Mouse (Mus musculus) limb, embryonic 14.5 days (tissue): ENCODE data around the gene Rnf141. TPM values are rescaled to one million over a fixed set of nuclear protein-coding genes. Genes with fewer than 3 reads are reported as not detected.

Experiments used
- ATAC-seq: fragments of 200-750 bp; cut with Nextera tagmentation; 2 replicates; pipeline ENCODE4 v1.8.0; 2017; ENCODE audit warnings: low read depth, moderate number of reproducible peaks, moderate TSS enrichment; ENCODE audit not compliant: low FRiP score
- DNase-seq: peaks from one replicate; pipeline ENCODE4 v3.0.0-alpha.2; 2015; ENCODE audit warnings: low spot score
- H3K27ac ChIP-seq: fragments of 300-500 bp; sonication (generic); replicated peaks from 2 replicates; pipeline ENCODE4 v1.5.1; 2014; ENCODE audit warnings: low read depth, mild to moderate bottlenecking, low read length, moderate library complexity, mixed read lengths
- H3K27me3 ChIP-seq: fragments of 300-500 bp; sonication (generic); 2 replicates; pipeline ENCODE4 v1.6.1; 2014; ENCODE audit warnings: low read length, mixed read lengths; ENCODE audit not compliant: control insufficient read depth, insufficient read depth
- H3K36me3 ChIP-seq: fragments of 300-500 bp; sonication (generic); 2 replicates; pipeline ENCODE4 v1.6.1; 2014; ENCODE audit warnings: mild to moderate bottlenecking, low read length, moderate library complexity, mixed read lengths; ENCODE audit not compliant: control insufficient read depth, insufficient read depth
- H3K4me1 ChIP-seq: fragments of 300-500 bp; sonication (generic); 2 replicates; pipeline ENCODE4 v1.6.1; 2014; ENCODE audit warnings: antibody characterized with exemption, low read length, mixed read lengths; ENCODE audit not compliant: control insufficient read depth, insufficient read depth
- H3K4me2 ChIP-seq: fragments of 300-500 bp; sonication (generic); replicated peaks from 2 replicates; pipeline ENCODE4 v1.6.1; 2014; ENCODE audit warnings: low read depth, mild to moderate bottlenecking, low read length, moderate library complexity; ENCODE audit not compliant: severe bottlenecking
- H3K4me3 ChIP-seq: fragments of 300-500 bp; sonication (generic); replicated peaks from 2 replicates; pipeline ENCODE4 v1.5.1; 2014; ENCODE audit warnings: low read length
- H3K9ac ChIP-seq: fragments of 300-500 bp; sonication (generic); 2 replicates; pipeline ENCODE4 v1.6.1; 2014; ENCODE audit warnings: mild to moderate bottlenecking, low read depth, low read length, moderate library complexity; ENCODE audit not compliant: severe bottlenecking
- H3K9me3 ChIP-seq: fragments of 300-500 bp; sonication (generic); 2 replicates; pipeline ENCODE4 v1.6.1; 2016; ENCODE audit warnings: low read length; ENCODE audit not compliant: control insufficient read depth
- POLR2A ChIP-seq: fragments of 200-500 bp; IDR thresholded peaks from 2 replicates; pipeline ENCODE4 v1.8.0; 2012; ENCODE audit warnings: inconsistent platforms, mild to moderate bottlenecking, moderate library complexity, borderline replicate concordance; ENCODE audit not compliant: insufficient read depth, insufficient read length; ENCODE audit errors: extremely low read depth
- WGBS: fragments of 180-500 bp; shearing (Covaris S2); extraction: QIAGEN DNeasy Blood & Tissue Kit; methylation state at CpG from one replicate; pipeline ENCODE4 v1.1.7; 2014; 5-methylcytosine and 5-hydroxymethylcytosine counted together
- polyA plus RNA-seq, 2 experiments: library from polyadenylated mRNA; depleted of rRNA in 1 of 2; stranded (reverse) in 1 of 2; unstranded in 1 of 2; fragments of >200 nt; fragmentation: Nextera tagmentation in 1 of 2; extraction: Ambion mirVana in 1 of 2; gene quantifications; 2 replicates each; pipeline versions ENCODE4 v1.2.1 to v1.2.3; 2012 to 2014

The Rnf141 gene
- polyA plus RNA-seq, 2 experiments = 21.6 to 22.0 TPM

DNA sequence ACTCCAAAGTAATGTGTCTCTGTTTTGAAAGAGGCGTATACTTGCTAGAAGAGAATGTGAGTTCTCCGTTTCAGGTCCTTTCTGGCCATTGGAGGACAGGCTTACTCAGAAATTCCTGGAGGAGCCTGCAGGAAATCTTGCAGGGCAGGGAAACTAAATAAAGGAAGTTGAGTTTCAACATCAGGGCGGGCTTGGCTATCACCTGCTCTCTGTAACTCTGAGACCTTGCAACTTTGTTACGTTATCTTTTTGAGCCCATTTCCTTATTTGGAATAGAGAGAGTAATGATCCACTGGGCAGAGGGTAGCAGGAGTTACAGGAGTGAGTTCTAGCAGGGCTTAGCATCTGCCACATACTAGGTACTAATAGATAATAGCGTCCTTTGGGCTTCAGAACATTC, 15.9 kb upstream of the Rnf141 start:
- no peak for ATAC-seq
- H3K27me3 ChIP-seq = no peaks in the 10 kb centered on the region
- no peak overlapping the region for H3K4me3 ChIP-seq
- H3K4me1 ChIP-seq = no peaks in the 10 kb centered on the region
- no peak overlapping the region for H3K27ac ChIP-seq
- H3K9me3 ChIP-seq = no peaks in the 10 kb centered on the region
- 54% methylated on average over 5 of the region's 5 CpGs for WGBS
- no peaks in the 10 kb centered on the region for H3K36me3 ChIP-seq
- no peak overlapping the region for H3K4me2 ChIP-seq
- TF ChIP-seq POLR2A = no peak
- DNase-seq = no peak
- H3K9ac ChIP-seq = no peak overlapping the region

DNA sequence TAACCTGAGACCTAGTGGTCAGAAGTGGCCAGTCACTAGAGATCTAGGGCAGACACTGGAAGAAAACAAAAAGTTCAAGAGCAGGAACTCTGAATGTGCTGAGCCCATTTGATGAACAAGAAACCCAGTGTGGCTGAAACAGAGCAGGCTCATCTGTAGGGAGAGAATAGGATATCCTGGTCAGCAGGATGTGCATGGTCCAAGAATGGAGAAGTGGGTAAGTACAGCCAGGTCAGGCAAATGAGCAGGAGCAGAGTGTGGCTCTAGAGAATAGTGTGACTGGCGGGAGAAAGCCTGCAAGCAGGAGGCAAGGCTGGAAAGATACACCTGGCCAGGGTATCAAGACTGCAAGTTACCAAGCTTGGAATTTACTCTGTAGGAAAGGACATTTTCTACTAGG, 11.3 kb upstream of the Rnf141 start:
- 62% methylated on average over 1 of the region's 1 CpGs for WGBS
- Histone ChIP-seq H3K9ac (no peak overlapping the region), H3K27me3 (no peaks in the 10 kb centered on the region), H3K27ac (no peak overlapping the region), H3K4me3 (no peak overlapping the region), H3K36me3 (no peaks in the 10 kb centered on the region), H3K4me1 (peaks cover 4% of the 10 kb centered on the region), H3K9me3 (no peaks in the 10 kb centered on the region), H3K4me2 (no peak overlapping the region)
- no peak for TF ChIP-seq POLR2A
- DNase-seq = no peak
- no peak for ATAC-seq

DNA sequence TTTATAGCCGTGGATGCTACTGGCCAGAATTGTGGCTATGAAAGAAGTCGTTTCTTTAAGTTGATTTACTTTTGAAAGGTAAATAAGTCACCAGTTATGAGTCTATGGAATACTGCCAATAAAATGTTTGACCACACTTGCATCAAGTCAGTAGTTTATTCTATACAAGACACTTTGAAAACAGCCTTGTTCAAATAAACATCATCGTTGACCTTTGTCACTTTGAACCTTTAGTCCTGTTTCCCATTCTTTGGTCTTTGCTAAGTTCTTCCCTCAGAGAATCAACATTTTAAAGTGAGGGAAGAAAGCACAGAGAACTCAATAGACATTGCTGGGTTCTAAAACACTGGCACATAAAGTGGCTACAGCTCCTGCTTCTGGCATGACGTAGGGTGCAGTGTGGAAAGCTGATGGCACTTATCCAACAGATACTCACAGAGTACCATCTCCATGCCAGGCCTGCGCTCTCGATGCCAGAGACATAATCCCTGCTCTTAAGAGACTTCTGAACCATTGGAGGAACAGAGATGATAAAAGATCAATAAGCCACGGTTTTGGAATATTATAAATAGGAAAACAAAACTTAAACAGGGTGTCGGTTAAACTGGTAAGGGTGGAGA, 10.8 kb upstream of the Rnf141 start:
- H3K4me2 ChIP-seq = no peak overlapping the region
- ATAC-seq (no peak), DNase-seq (no peak)
- 82% methylated on average over 8 of the region's 8 CpGs for WGBS
- no peak for TF ChIP-seq POLR2A
- H3K9ac ChIP-seq = no peak overlapping the region
- H3K36me3 ChIP-seq = no peaks in the 10 kb centered on the region
- H3K27ac ChIP-seq = no peak overlapping the region
- no peaks in the 10 kb centered on the region for H3K27me3 ChIP-seq
- no peaks in the 10 kb centered on the region for H3K9me3 ChIP-seq
- peaks cover 4% of the 10 kb centered on the region for H3K4me1 ChIP-seq
- H3K4me3 ChIP-seq = no peak overlapping the region

DNA sequence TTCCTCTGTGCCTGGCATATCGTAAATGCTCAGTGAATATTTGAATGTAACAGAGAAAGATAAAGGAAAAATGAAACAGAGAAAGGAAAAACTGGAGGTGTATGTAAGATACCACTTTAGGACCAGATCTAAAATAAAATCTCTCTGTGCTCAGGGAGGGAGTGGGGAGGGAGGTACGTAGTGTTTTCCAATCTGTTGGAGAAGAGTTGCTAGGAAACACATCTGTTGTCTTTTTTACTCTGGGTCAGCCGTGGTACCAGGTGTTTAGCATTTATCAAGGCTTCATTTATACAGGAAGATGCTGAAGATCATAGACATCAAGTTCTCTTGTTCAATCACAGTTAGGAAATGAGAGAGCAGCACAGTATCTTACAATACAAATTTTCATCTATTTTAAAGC, 10.3 kb upstream of the Rnf141 start:
- WGBS = 51% methylated on average over 3 of the region's 3 CpGs

DNA sequence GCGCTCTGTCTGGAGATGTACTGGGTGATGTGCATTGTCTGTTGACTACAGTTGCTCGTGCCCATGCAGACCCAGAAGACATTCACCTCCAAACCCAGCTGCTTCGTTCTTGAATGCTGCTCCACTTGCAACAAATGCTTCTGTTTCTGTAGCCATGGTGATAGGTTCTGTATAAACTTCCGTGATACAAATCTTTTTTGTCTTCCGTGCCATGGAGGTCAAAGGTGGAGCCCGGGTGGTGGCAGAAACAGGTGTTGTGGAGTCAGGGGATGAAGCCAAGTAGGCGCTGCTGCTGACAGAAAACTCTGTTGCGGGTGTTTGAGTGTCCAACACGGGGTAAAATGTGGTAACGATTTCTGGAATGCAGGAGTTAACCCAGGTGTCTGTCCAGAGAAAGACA, 9.4 kb upstream of the Rnf141 start:
- Histone ChIP-seq H3K9me3 (no peaks in the 10 kb centered on the region), H3K4me2 (no peak overlapping the region), H3K4me3 (no peak overlapping the region), H3K27me3 (no peaks in the 10 kb centered on the region), H3K36me3 (no peaks in the 10 kb centered on the region), H3K9ac (no peak overlapping the region), H3K27ac (no peak overlapping the region), H3K4me1 (peaks cover 4% of the 10 kb centered on the region)
- no peak for TF ChIP-seq POLR2A
- ATAC-seq (no peak), DNase-seq (no peak)
- 66% methylated on average over 10 of the region's 10 CpGs for WGBS

More for the DNA sequence above, 10.3 kb upstream of the Rnf141 start:
- DNase-seq (no peak), ATAC-seq (no peak)
- Histone ChIP-seq H3K27me3 (no peaks in the 10 kb centered on the region), H3K4me3 (no peak overlapping the region), H3K36me3 (no peaks in the 10 kb centered on the region), H3K27ac (no peak overlapping the region), H3K9me3 (no peaks in the 10 kb centered on the region), H3K4me2 (no peak overlapping the region), H3K9ac (no peak overlapping the region), H3K4me1 (peaks cover 4% of the 10 kb centered on the region)
- no peak for TF ChIP-seq POLR2A
